Mouse (Mus musculus): ENCODE results near the gene Spag9.

DNA sequence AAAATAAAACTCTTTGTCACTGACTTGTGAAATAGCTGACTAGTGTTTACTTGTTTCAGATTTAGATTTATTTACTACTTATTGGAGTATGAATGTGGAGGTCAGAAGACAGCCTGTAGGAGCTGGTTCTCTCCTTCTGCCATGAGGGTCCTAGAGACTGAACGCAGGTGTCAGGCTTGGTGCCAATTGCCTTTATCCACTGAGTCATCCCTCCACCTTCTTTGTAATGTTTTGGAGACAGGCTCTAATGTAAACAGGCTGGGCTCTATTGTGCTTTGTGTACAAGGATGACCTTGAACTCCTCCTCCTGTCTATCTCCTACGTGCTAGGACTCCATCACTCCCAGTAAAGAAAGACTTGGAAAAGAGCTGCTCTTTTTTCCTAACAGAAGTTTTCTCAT, 51.4 kb downstream of the Spag9 start:
- no peak for TF ChIP-seq POLR2A (IDR thresholded peaks at IDR 0.05; ENCODE audit: extremely low read depth, insufficient read depth, low read length)
- TF ChIP-seq CTCF (IDR thresholded peaks at IDR 0.05; ENCODE audit: low read depth, low read length), result no peak

Measured in liver, adult 2 months (tissue).